Mouse (Mus musculus): ENCODE measurements around the gene Celsr1.

- TF ChIP-seq GATA1 (IDR thresholded peaks at IDR 0.05; ENCODE audit: borderline replicate concordance, low read length) (no peak), FLI1 (IDR thresholded peaks at IDR 0.05; ENCODE audit: low read length) (no peak)
Observed at GRCm38 (mm10) chr15:85981768-85982415, 51.7 kb downstream of the Celsr1 start.
